Mouse (Mus musculus) urinary bladder, adult 2 months (tissue): ENCODE results near the gene P2rx7. TPM values are rescaled to one million over a fixed set of nuclear protein-coding genes. Genes with fewer than 3 reads are reported as not detected.
A peak's percentile ranks its signal among the peaks of the same experiment; 100 is the strongest.

ENCODE experiments used
- DNase-seq: peaks from one replicate; pipeline ENCODE4 v3.0.0; 2022; ENCODE audit warnings: low spot score
- polyA plus RNA-seq: library from polyadenylated mRNA; depleted of rRNA; stranded (reverse); fragments of >200 nt; gene quantifications from 2 replicates; pipeline ENCODE4 v1.2.3, GENCODE M21; 2012; rRNA removed

Gene P2rx7
- polyA plus RNA-seq: 24.1 and 27.1 TPM in 2 replicates

DNA sequence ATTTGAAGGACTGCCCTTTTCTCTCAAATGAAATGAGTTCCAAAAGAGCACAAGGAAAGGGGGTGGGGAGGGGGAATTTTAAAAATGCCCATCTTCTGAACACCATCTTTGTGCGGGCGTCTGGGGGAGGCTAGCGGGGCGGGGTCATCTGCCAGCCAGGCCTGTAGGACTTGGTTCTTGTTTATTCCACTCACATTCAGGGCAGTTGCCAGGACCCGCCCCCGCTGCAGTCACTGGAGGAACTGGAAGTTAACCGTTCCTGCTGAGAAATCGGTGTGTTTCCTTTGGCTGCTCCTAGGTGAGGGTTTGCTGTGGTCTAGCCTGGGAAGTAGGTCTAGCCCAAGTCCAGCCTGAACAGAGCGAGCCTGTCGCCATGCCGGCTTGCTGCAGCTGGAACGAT is at the start of gene P2rx7:
P2rx7 (plus strand) TSS at position 211 of the 400 bp plus-strand sequence.
- peak; percentile 32 for DNase-seq

DNA sequence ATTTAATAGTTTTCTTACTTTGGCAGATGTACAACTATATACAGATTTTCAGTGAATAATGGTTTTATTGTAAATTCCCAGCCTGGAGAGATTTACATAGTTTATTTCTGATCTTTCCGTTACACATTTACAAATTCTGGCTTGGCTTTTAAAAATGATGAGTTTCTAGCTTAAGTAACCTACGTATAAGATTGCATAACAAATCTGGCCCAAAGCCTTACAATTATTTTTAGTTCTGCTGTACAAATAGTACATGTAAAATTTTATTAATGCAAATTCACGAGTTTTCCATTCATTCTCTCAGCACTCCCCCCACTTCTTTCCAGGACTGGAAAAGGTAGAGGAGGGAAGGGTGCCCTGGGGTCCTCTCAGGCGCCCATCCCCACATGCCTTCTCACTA is 48.2 kb upstream of the P2rx7 start:
- DNase-seq: no peak

DNA sequence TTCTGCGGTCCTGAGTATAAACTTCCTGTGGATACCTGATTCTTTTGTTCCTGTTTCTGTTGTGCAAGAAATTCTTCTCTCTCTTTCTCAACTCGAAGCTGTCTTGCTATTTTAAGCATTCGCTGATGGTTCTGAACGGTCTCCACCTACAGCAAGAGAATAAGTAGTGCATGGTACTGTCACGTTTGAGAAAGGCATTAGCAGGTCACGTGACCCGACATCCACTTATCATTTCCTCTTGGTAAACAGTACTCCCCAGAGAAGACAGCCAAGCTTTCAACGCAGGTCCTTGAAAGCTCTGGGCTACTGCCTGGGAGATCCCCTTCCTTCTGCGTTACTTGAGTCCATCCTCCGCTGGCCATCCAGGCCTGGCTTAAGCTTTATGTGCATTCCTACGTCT is 41.5 kb upstream of the P2rx7 start:
- no peak for DNase-seq

DNA sequence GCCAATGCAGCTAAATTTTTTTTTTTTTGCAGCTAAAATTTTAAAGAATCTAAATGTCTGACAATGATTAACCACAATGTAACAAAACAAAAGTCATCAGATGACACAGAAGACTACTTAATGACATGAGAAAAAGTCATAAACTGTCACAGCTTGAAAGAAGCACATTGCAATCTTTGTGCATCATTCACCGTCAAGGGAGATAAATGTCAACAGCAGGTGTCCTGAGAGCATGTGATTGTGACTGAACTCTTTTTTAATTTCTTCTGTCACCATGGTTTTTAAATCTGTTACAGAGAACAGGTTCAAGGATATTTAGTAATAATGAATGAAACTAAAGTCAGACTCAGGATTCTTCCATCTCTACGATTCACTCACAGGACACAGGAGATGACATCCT is 38.8 kb upstream of the P2rx7 start:
- no peak for DNase-seq

DNA sequence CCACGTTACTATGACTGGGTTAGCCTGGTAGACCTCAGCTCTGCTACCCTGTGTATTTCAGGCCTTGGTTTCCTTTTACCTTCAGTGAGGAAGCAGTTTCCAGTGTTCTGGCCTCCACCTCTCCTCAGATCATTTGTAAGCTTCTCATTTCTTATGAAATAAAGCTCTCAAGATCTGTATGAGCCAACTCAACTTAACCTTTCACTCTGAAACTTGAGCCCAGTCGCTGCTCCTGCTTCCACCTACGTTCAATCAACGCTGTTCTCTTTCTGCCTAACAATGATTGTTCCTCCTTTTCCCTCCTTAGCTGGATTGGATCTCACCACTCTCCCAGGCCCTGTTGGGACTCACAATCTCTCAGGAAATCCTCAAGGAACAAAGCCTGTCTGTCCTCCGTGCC is 32.1 kb upstream of the P2rx7 start:
- no peak for DNase-seq

DNA sequence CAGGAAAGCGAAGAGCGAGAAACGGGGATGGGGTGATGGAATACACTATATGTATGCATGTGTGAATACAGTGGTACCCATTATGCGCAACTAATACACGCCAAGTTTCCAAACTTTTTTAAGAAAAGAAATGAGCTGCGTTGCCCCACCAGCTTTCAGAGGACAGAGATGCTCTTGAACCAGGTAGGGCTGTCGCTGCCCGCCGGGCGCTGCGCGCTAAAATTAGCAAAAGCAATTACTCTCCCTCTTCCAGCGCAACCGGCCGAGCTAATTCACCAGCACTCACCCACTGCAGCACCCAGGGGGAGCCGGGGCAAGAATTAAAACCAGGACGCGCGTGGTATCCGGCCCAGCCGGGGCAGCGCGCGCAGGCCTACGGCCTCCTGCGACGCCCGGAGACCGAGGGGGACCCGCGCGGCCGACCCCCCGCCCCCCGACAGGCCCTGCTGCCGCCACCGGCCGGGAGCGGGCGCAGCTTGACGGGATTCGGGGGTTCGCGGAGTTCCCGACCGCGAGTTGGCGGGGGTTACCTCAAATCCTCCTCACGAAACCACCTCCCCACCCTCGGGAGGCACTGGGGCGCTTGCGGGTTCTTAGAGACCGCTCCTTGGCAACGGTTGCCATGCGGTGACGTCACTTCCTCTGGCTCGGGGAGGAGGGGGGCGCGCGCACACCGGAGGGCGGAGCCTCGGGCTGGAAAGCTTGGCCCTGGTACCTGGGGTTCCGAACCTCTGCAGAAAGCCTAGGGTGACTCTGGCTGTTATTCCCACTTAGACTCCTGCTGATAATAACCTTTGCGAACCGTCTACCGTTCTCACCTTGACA is 29.6 kb upstream of the P2rx7 start, which contains the start of gene Ift81:
Ift81 (minus strand) TSS at position 611 of the 825 bp plus-strand sequence.
- DNase-seq: peak; percentile 88

DNA sequence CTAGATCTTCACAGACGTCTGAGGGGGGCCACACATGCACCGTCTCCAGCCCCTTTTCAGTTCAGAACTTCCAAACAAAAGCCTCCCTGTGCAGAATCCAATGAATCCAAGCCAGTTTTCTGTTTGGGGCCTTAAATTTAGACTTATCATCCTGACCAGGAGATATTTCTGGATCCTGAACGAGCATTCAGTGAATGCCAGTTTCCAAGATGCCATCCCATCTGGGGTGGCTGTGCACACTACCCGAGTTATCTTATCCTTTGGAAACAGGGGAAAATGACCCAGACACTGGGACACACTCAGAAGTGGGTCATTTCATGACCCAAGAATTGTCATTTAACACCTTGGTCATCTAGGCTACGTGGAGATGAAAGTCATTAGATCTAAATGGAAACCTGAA is 26.0 kb upstream of the P2rx7 start:
- no peak for DNase-seq

DNA sequence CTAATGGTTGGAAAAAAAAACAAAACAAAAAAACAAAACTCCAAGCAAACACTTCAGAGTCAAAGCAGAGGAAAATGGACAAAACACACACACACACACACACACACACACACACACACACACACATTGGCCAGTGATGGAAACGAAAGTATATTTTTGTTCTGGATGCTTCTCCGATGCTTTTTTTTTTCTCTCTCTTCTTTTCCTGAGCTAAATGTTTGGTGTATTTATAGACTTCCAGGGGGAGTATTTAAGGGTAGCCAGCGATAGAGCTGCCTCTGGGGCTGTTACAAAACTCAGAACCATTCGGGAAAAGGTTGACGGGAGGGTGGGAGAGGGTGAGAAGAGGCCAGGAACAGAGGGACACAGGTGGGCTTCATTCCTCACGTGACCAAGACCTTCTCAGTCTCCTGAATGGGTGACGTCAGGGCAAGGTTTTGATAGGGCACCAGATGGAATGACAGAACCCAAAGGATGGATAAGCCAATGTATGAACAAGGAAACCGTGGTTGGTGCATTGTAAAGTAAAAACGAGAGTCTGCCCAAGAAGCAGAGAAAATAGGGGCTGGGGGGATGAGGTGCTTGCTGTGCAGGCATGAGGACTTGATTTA is 23.9 kb upstream of the P2rx7 start:
- no peak for DNase-seq

DNA sequence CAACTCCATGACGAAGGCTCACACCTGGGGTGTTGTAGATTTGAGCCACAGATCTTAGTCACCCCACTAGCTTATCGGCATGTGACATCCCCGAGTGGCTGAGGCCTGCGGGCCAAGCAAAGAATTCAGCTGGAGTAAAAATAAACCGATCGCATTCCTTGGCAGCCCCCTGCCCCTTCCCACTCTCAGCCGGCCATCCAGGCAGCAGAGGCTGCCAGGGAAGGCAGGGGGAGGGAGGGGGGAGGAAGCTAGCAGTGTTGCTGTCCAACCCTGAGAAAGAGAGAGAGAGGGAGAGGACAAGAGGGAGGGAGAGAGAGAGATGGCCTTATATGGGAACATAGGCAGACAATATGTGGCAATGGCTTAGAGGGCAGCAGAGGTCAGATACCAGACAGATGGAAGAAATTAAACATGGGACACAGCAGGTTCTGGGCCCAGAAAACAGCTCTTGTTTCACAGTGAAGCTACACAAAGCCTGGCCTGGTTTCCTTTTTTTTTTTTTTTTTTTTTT is 22.3 kb upstream of the P2rx7 start:
- DNase-seq: no peak

DNA sequence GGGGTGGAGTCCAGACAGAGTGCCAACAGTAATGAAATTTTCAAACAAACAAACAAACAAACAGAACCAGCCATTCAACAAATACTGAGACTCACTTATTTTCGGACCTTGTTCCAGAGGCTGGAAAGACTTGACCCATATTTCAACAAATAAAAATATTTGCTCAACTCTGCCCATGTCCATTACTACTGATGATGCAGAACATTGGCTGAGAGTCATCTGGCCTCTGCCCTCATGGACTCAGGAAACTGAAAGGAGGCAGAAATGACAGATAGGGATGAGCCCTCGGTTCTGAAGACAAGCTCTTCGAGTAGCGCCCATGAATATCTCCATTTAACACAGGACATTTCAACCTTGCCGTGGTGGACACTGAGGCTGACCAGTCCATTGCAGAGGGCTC is 21.2 kb upstream of the P2rx7 start:
- no peak for DNase-seq

DNA sequence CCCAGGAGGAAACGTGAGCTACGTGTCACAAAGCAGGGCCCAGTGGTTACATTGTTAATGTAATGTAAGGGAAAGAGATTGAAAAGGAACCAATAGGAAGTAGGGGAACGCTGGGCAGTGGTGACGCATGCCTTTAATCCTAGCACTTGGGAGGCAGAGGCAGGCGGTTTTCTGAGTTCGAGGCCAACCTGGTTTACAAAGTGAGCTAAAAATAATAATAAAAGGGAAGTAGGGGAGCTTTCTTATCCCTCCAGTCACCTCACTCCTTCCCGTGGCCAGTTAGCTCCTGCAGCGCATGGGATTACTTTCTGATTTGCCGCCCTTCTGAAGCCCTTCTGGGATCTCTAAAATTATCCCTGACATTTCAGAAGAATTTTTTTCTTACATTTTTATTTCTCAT is 19.9 kb upstream of the P2rx7 start:
- no peak for DNase-seq

DNA sequence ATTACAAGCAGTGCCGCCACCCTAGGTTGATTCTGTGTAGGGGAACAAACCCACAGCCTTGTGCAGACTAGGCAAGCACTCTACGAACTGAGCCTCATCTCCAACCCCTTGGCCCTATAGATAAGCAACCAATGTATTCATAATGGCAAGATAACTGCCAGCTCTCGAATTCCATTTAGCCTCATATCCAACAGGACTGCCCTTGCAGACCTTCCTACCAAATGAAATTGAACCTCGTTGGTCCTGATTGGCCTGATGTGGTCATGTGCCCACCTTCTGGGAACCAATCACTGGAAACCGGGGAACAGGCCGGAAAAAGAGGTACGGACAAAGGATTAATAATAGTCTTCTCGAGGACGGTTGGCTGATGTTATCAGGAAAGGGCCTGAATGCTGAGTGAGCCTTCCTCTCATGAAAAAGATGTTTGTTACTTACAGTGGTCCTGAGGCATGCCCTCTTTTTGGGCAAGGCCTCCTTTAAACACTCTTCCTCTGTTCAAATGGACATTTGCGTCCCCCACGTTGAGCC is 18.7 kb upstream of the P2rx7 start:
- no peak for DNase-seq

DNA sequence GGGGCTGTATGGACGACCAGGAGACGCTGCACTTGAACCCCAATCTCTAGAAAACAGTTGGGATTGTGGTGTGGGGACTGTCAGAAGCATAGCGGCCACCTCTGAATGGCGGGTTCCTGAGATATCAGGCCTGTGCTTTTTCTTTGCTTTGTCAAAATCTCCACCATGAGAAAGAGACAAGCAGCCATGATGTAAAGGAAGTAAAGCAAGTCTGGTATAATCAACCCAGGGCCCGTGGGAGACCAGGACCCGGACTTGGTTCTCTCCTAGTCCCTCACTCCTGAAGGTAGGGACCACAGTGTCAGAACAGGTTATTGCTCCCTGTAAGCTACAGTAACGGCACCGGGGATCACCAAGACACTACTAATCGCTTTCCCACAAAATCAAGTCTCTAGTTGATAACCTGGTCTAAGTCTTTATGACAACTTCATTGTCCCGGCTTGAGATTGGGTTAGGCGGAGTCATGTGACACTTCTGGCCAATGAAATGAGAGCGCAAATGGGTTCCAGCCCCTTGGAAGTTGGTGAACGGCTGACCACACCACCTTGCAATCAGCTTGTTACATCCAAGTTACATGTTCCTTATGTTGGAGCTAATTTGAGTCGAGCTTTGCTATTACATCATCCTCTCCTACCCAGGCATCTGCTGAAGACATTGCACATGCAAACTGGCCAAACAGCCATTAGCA is 18.0 kb upstream of the P2rx7 start:
- no peak for DNase-seq

DNA sequence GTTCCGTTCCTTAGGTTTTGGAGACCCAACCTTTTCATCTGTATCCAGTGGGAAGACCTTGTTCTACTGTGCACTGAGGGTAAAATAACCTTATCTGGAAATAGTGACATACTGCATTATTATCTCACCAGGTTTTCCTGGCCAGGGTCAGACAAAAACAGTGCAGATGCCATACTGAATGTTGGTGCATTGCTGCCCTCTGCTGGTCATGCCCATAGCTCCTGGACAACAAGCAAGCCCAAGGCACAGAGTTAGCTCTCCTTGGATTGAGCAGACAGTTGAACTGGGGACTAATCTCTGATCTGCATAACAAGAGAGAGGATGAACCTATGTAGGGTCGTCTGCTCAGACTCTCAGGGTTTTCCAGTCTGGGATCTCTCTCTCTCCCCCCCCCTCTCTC is 16.5 kb upstream of the P2rx7 start:
- peak; percentile 69 for DNase-seq

DNA sequence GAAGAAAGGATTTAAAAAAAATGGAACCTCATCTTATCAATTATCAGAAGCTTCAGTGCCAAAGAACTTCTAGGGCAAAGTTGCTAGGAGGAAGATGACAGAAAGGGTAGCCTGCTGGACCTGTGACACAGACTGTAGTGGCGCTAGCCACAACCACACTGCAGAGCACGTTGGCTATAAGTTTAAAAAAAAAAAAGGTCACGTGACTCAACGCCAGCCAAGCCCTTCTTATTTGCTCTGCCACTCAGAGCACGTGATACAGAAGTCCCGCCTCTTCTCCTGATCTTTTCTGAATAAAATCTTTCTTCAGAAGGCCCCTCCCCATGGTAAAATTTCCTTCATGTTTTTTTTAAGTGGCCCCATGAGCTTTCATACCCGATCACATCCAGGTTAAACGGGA is 8.5 kb upstream of the P2rx7 start:
- DNase-seq: no peak

DNA sequence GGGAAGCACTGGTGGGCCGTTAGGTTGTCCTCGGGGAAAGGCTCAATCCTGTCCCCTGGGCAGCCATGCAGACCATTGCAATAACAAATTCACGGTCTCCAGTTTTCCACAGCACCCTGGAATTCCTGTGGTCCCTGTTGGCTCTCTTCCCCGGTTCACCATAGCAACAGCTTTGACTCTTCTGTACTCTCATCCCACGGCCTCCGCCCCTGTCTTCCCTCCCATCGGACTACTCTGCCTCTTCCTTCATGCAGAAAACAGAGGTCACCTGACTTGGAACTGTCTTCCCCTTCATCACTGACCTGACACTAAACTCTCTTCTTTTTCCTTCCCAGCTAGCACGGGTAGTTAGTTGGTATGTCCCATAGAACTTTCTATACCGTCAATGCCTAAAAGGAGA is 7.4 kb upstream of the P2rx7 start:
- no peak for DNase-seq

DNA sequence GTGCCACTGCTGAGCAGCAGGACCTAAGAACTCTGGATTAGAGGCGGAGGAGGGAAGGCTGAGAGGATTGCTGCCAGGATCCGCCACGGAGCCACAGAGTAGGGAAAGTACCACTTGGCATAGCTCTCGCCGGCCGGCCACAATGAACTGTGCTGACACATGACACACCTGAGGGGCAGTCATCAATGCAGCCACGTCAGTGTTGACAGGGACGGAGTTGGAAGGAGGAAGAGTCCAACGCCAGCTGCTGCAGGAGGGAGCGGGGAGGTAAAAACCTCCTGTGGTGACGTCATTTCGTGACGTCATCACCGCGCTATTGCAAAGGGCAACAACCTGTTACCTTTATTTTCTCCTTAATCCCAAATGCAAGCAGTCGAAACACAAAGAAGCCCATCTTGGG is 6.8 kb upstream of the P2rx7 start:
- no peak for DNase-seq

DNA sequence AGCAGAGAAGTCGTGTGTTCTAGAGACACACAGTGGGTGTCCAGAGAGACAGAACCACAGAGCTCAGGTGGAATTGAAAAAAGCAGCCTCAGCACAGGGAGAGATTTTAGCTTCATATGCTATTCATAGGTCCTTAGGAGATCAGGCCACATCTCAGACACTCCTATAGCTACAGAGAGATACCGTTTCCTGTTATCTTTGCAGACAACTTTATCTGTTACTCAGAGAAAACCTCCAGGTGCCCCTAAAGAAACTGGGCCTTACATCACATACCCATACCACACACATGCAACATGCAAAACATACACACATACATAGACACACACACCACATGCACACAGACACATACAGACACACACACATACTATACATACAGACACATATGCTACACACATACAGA is 5.4 kb upstream of the P2rx7 start:
- no peak for DNase-seq

DNA sequence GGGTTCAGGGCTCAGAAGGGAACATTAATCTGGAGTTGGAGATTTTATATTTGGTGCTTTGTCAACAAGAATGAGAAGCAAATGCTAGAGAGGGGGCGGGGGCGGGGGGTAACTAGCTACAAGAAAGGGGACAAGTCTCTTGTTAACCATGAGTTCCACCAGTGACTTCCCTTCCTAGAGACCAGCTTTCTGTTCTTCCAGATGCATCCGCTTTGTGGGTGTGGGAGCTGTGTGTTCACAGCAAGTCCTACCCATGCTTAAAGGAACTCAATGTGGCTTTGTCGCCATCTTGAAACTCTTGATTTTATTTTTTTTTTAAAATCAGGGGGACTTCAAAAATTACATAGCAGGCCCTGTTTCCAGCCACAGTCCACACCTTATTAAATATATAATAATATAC is 4.2 kb upstream of the P2rx7 start:
- DNase-seq: no peak

DNA sequence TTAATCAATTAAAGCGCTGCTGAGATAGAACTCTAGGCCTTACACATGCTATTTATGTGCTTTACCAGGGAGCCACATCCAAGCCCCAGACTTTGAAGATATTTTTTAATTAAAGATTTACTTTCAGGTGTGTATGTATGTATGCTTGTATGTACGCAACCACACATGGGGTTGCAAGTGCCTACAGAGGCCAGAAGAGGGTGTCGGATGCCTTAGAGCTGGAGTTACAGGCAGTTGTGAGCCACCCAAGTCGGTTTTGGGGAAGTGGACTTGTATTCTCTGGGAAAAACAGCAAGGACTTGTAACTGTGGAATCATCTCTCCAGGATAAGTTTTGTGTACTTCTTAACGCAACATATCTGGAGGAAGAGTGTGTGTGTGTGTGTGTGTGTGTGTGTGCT is 3.7 kb upstream of the P2rx7 start:
- no peak for DNase-seq

DNA sequence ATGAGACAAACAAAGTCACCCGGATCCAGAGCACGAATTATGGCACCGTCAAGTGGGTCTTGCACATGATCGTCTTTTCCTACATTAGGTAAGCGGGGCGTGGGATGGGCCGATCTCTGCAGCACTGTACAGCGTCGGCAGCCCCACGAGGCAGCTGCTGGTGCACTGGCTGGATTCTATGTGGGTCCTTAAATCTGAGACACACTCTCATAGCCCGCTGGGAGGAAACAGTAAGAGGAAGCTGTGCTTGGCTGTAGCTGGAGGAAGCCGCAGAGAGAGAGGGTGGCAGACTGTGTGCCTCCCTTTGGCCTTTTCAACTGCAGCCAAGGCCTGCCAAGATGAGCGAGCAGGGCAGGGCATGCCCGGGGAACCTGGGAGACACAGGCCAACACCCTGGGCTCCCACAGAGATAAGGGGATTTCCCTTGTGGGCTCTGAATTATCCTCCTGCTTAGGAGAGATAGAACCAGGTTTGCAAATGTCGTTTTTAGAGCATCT is 448 bp downstream of the P2rx7 start:
- no peak for DNase-seq

DNA sequence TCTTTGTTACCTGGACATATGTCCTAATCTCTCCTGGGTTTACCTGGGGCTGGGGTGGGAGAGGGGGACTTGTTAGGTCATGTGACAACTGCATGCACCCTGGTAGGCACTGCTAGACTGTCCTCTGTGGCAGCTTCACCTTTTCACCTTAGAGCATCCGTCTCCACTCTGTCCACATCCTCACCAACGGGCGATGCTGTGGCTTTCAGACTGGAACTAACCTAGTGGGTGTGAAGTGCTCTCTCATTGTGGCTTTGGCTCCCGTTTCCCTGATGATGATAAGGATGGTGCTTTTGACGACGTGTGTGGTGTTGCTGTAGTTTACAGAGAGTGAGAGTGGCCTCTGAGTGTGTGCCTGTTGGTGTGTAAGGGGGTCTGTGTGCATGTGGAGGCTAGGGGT is 1.6 kb downstream of the P2rx7 start:
- DNase-seq: no peak
